Mouse (Mus musculus): ENCODE measurements around the gene Foxp4.

Gene Foxp4

GRCm38 (mm10) chr17:47850639-47851314, 73.7 kb downstream of the Foxp4 start:
- DNase-seq: peak; percentile 68

- DNase-seq: peak; percentile 96
Observed at GRCm38 (mm10) chr17:47850035-47850434, 74.4 kb downstream of the Foxp4 start.

GRCm38 (mm10) chr17:47847985-47848384, 76.5 kb downstream of the Foxp4 start:
- DNase-seq: no peak

- peak; percentile 84 for DNase-seq
Observed at GRCm38 (mm10) chr17:47845609-47846008, 78.8 kb downstream of the Foxp4 start.

- DNase-seq: no peak
Observed at GRCm38 (mm10) chr17:47843465-47843864, 81.0 kb downstream of the Foxp4 start.

GRCm38 (mm10) chr17:47841931-47842623, 82.4 kb downstream of the Foxp4 start:
- DNase-seq: peak; percentile 99

GRCm38 (mm10) chr17:47841521-47841920, 82.9 kb downstream of the Foxp4 start:
- no peak for DNase-seq

GRCm38 (mm10) chr17:47837808-47838207, 86.6 kb downstream of the Foxp4 start:
- DNase-seq: peak; percentile 92

GRCm38 (mm10) chr17:47834482-47834767, 90.0 kb downstream of the Foxp4 start, which contains the start of gene Mdfi:
Gene Mdfi (minus strand): TSS chr17:47834691.
- no peak for DNase-seq

- DNase-seq: peak; percentile 85
Observed at GRCm38 (mm10) chr17:47833628-47834481, 90.6 kb downstream of the Foxp4 start.

GRCm38 (mm10) chr17:47833029-47833627, 91.3 kb downstream of the Foxp4 start:
- peak; percentile 96 for DNase-seq

- DNase-seq: peak; percentile 92
Observed at GRCm38 (mm10) chr17:47832501-47833028, 91.9 kb downstream of the Foxp4 start.

- no peak for DNase-seq
Observed at GRCm38 (mm10) chr17:47831772-47832171, 92.7 kb downstream of the Foxp4 start.

GRCm38 (mm10) chr17:47831161-47831560, 93.3 kb downstream of the Foxp4 start:
- peak; percentile 86 for DNase-seq

GRCm38 (mm10) chr17:47821339-47821738, 103.1 kb downstream of the Foxp4 start:
- no peak for DNase-seq

GRCm38 (mm10) chr17:47818038-47818725, 106.3 kb downstream of the Foxp4 start:
- no peak for DNase-seq
